Mouse (Mus musculus): ENCODE measurements at regions not wholly inside any gene's neighbourhood (a gene's known extent, or its start where the extent isn't known, plus 50 kb on each side); places are given as distances from the start of the nearest gene placed in this dataset.

DNA sequence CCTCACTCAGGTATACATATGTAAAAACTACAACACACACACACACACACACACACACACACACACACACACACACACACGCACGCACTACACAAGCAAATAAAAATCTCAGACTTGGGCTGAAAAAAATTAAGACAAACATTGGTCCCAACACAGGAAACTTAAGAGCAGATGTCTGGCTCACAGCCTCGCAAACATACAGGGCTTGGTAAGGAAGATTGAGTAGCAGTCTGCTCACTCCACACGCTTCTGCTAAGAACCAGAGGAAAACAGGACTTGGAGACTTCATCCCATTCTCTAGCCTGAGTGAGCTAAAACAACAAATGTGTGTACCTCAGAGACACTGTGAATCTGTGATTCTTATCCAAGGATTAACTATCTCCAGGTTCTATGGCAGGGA is 132.3 kb upstream of the Sox11 start:
- DNase-seq = no peak

DNA sequence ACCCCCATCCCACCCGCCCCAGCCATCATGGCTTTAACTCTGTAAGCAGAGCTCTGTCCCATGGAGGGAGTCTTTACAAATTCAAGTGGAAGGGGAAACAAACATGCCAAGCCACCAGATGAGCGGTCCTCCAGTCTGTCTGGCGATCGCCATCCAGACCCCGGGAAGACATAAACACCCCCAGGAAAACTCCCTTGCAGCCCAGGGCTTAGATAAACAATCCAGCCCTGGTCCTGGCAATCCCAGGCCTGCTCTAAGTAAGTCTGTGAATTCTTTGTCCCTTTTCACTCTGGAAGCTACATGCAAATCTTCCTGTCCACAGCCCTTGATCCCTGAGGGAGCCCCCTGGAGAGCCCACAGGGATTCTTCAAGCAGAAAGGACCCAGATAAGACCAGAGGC is 129.2 kb upstream of the Sox11 start:
- no peak for DNase-seq

DNA sequence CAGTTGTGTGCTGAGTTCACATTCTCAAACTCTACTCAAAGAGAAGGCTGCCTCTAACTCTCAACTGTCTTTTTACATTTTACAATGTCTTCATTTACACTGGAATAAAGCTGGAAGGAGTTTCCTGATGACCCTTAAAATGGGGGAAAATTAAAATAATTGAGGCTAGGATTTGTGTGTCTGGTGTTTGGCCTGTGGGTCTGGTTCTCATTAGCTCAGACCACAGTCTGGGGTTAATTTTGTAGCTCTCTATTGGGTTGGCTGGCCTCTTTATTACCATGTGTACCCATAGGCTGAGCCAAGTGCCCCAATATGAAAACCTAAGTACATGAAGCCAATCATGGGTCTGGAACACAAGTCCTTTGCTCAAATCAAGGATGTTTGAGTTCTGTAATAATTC is 128.0 kb upstream of the Sox11 start:
- no peak for DNase-seq

DNA sequence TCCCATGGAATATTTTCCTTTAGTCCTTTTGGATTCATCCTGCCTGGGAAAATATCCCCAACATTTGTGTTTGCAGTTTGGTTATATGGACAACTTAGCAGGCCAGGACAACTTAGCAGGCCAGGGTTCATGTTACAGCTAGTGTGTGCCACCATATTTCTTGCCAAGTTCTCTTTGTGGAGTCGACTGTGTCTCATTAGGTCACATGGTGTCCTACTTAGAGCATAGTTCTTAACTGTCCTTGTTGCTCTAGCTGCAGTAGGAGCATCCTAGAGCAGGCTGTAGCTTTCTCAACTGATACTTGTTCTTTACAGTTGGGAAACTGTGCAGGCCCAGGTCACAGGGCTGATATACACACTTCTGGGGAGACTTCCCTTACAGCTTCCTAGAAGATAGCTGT is 126.4 kb upstream of the Sox11 start:
- no peak for DNase-seq

DNA sequence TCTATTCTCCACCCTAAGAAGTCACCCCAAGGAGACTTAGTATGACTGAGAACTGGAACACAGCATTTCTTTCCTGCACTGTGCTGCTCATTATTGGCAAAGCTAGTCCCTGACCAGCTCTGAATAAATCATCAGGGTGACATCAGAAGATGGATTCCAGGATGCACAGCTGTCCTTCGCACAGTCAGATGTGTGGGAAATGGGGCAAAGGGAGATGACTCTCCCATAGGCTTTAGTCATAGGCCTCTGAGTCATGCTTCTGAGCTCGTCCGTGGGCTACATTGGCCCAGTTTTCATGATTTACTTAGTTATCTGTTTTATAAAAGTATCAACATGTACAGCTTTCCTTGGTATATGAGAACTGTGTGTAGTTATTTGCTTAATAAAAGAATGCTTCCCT is 125.8 kb upstream of the Sox11 start:
- no peak for DNase-seq

DNA sequence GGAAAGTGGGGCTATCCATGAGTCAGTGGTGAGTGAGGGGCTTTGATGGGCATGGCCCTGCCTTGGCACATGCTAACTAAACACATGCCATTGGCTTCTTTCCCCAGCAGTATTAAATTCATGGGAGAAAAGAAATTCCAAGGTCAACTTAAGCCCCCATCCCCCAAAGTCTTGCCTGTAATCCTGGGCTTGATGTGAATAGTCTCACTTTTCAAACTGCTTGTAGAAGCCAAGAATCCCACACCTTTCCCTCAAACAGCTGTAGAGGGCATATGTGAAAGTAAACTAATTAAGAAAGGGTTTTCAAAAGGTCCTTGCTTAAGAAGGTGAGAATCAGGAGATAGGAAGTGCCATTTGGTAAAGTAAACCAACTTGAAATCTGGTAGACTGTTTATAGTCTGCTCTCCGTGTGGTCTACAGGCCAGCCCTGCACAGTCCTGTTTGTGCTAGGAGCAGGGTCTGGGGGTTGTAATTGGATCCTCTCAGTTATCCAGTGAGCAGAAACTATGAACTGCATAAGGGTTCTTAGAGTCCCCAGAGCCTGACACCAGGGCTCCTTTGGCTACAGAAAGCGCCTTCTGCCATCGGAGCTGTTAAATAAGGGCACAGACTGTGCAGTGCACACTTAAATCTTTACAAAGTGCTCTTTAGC is 123.3 kb upstream of the Sox11 start:
- no peak for DNase-seq

DNA sequence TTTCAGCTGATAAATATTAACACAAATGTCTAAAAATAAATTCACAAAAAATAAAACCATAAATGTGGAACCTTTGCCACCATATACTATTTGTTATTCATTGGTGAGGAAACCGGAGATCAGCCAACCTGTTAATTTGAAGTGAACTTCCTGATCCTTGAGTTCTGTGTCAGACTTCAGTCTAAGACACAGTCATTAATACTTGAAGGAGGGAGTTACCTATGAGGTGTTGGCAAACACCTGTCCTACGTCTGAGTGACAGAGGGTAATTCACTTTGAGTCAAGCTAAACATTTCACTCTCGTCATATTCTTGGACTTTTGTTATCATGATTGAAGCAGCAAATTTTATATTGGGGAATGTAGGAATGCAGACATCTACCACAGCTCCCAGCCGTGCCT is 116.3 kb upstream of the Sox11 start:
- DNase-seq = no peak

DNA sequence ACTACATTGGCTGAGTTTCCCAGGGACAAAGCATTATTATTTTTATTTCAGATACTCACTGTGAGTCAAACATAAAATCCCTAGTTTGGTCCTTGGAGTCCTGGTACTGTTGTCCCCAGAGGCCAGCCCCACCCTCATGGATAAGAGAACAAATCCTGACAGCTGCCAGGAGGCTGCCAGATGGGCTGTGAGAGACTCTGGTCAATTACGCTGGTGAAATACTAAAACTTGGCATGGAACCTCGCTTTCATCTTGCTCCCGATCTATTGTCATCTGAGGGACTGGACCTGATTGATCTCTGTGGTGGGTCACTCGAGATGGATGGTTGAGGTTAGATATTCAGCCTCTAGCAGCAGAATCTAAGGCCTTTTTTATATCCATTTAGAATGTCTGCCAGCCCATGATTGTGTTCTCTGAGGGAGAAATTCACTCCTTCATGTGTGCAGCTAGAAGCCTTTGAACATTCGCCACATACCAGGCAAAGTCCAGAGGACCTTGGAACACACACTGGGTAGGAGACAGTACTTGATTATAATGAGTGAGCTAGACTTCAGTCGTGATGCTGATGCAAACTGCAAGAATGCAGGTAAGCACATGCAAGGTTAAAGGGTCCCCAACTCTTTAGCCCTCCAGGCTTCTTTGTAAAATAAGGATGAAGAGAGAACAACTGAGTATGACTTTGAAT is 95.4 kb upstream of the Sox11 start:
- DNase-seq = no peak

DNA sequence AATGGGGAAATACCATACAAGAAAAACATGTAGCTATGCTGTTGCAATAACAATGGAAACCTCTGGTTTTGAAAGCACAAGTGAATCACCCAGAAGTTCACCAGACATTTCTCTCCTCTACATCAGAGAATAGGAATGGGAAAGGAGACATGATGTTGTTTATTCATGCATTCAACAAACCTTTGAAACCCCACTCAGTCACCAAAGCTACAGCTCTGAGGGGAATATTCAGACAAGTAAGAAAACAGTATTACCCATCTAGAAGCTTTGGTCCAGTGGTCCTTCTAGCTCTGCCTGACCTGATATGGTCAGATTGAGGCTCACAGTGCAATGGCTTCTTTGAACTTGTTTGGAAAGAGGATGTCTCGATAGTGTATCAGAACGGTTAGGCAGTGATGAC is 89.0 kb upstream of the Sox11 start:
- DNase-seq = no peak

DNA sequence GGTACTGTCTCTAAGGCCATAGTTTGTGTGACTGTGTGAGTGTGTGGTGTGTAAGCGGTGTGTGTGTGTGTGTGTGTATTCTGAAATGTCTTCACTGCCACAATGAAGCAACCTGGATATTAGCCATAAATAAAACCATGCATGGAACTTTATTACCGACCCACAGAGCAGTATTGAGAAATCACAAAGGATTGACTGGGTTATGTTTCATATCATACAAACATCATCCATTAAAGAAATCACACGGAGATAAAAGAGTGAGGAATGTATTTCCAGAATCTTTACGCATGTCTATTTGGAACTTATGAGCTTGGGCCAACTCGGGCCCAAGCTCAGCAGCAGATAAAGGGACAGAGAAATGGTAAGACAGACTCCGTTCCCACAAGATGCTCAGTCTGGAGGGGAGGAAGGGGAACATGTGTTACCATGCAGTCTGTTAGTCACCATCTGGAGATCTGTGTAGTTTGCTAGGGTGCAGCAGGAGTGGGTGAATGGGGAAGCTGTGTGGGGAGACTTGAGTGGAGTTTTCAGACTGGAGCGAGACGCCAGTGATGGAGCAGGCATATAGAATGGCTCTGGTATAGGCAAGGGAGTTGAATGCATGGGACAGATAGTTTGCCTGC is 75.1 kb upstream of the Sox11 start:
- no peak for DNase-seq

DNA sequence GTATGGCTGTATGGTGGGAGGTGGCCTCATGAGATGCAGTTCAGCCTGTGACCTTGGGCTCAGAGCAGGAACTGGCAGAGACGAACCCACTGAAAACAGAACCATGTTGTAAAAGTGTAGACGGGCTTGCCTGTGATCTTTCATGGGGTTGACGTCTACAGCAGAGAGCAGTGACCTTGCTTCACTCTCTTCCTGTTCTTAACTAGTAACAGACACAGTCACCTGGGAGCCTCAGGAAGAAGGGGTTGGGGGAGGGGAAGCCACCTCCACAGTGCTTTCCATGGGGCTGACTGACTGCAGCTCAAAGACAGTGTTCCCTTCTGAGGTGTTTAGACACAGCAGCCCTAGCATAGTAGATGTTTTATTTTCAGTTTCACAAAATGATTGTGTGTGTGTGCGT is 68.2 kb upstream of the Sox11 start:
- DNase-seq = no peak

DNA sequence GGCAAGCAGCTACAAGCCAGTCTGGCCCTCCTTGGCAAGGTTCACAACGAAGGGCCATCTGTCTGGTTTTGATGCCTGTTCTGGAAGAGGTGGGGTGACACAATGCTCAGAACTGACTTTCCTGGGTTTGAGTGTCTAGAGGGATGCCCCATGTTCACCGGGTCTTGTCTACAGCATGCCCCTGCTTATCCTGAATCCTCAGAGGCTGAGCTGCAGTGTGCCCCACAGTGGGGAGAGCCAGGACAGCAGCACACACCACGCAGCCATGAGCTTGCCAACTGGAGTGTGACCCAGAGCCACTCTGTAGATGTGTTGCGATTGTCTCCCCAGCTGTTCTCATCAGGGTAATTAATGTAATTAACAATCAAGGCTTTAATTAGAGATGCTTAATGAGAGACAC is 66.1 kb upstream of the Sox11 start:
- no peak for DNase-seq

DNA sequence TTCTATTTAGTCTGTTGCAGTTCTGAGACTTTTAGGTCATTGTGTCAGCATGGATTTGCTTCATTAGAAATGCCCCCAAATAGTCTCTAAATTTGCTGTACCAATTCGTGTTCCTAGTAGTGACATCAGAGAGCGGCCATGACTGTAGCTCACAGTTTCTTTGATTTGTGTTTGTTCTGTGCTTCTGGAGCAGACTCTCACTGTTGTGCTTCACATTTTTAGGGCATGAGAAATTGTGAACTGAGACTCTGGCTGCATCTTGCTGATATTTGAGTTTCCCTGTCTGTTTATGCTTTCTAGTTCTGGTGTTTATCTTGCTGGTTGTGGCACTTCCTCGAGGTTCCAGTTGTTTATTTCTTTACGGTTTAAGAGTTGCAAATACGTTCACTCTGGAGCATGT is 57.0 kb upstream of the Sox11 start:
- DNase-seq = no peak

Measured in cerebellum, adult 11-12 months (tissue).